Mouse (Mus musculus) embryonic facial prominence, embryonic 13.5 days (tissue): ENCODE data around the gene Wasl. TPM values are rescaled to one million over a fixed set of nuclear protein-coding genes. Genes with fewer than 3 reads are reported as not detected.
A peak's percentile ranks its signal among the peaks of the same experiment; 100 is the strongest.

Experiments
- ATAC-seq: fragments of 200-750 bp; cut with Nextera tagmentation; 2 replicates; pipeline ENCODE4 v1.8.0; 2017; ENCODE audit warnings: low read depth; ENCODE audit not compliant: insufficient number of reproducible peaks, insufficient read depth, low FRiP score, low TSS enrichment
- H3K27ac ChIP-seq: fragments of 300-500 bp; sonication (generic); 2 replicates; pipeline ENCODE4 v1.5.1; 2015; ENCODE audit warnings: moderate library complexity, mild to moderate bottlenecking, inconsistent platforms
- H3K27me3 ChIP-seq: fragments of 300-500 bp; sonication (generic); 2 replicates; pipeline ENCODE4 v1.6.1; 2015; ENCODE audit warnings: mild to moderate bottlenecking, inconsistent platforms
- H3K36me3 ChIP-seq: fragments of 300-500 bp; sonication (generic); 2 replicates; pipeline ENCODE4 v1.6.1; 2015; ENCODE audit warnings: mild to moderate bottlenecking, inconsistent platforms
- H3K4me1 ChIP-seq: fragments of 300-500 bp; sonication (generic); 2 replicates; pipeline ENCODE4 v1.6.1; 2015; ENCODE audit warnings: inconsistent platforms
- H3K4me2 ChIP-seq: fragments of 300-500 bp; sonication (generic); 2 replicates; pipeline ENCODE4 v1.6.1; 2015; ENCODE audit warnings: moderate library complexity, mild to moderate bottlenecking, inconsistent platforms
- H3K4me3 ChIP-seq: fragments of 300-500 bp; sonication (generic); 2 replicates; pipeline ENCODE4 v1.5.1; 2015; ENCODE audit warnings: mild to moderate bottlenecking, inconsistent platforms
- H3K9ac ChIP-seq: fragments of 300-500 bp; sonication (generic); 2 replicates; pipeline ENCODE4 v1.6.1; 2015; ENCODE audit warnings: mild to moderate bottlenecking, inconsistent platforms
- H3K9me3 ChIP-seq: fragments of 300-500 bp; sonication (generic); 2 replicates; pipeline ENCODE4 v1.6.1; 2016; ENCODE audit warnings: inconsistent platforms
- WGBS: fragments of 180-500 bp; shearing (Covaris S2); methylation state at CpG from one replicate; pipeline ENCODE4 v1.1.7; 2015; ENCODE audit warnings: mixed read lengths; 5-methylcytosine and 5-hydroxymethylcytosine counted together
- polyA plus RNA-seq: library from polyadenylated mRNA; unstranded; fragments of >200 nt; fragmentation: Nextera tagmentation; extraction: Ambion mirVana; gene quantifications from 2 replicates; pipeline ENCODE4 v1.2.1, GENCODE M21; 2015

Wasl gene
- polyA plus RNA-seq, 1 experiment from 2014 or later = 79.8 TPM

DNA sequence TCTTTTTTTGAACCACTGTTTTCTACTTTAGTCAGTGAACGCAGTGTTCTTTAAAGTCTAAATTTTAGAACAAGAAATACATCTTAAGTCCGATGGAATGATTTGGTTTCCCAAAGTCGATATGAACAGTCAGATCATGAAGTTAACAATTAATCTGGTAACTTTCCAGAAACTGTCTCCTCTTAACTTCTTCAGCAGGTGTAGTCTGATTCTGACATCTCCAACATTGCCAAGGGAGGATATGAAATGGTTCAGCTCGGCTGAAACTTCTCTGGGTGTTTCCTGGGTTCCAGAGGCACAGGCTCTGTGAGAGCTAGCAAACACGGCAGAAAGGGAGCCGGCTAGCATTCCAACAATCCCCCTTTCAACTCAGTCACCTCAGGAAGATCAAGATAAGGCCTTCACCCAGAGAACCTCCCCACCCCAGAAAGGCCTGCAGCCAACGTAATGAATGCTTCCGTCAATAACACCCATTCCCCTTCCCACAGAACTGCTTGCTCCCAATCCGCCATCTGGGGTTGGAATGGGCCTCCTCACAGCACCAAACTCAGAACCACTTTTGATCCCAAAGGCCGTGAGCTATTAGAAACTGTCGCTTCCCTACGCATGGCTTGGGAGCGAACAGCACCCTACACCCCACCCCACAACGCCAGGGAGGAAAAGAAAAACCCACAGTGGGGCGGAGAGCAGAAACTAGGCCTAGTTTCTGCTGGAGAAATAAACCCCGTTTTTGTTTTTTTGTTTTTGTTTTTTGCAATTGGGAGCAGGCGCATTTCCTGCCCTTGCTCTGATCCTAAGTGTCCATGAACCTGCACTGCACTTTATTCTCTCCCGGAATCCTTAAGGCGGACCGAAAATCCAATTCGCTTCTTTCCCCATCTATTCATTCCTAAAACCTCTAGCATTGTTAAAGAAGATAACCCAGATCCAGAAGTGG is 1.3 kb downstream of the Wasl start:
- peak overlapping the region; percentile 96 for H3K9ac ChIP-seq
- peak overlapping the region; percentile 80 for H3K4me2 ChIP-seq
- no peaks in the 10 kb centered on the region for H3K36me3 ChIP-seq
- 9% methylated on average over 21 of the region's 21 CpGs for WGBS
- no peaks in the 10 kb centered on the region for H3K9me3 ChIP-seq
- peak overlapping the region; percentile 87 for H3K4me3 ChIP-seq
- peaks cover 15% of the 10 kb centered on the region for H3K4me1 ChIP-seq
- ATAC-seq = no peak
- H3K27me3 ChIP-seq = no peaks in the 10 kb centered on the region
- peak overlapping the region; percentile 98 for H3K27ac ChIP-seq

DNA sequence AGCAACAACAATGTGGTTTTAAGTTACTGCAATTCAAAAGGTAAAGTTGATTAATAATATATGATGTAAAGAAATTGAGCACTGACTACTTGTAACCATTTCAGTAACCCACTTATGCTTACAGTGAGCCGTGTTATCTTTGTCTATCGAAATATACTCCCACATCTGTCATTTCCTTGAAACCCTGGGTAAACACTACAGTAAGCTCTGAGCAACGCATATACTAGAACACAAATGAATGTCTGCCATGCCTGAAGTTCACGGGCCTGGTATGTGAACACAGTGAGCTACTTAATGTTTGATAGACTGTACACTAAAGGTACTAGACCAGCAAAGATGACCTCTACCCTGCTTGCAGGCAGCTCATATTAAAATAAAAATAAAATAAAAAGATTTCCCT is 2.3 kb downstream of the Wasl start:
- no peak for ATAC-seq
- peak overlapping the region; percentile 80 for H3K4me2 ChIP-seq
- H3K36me3 ChIP-seq = no peaks in the 10 kb centered on the region
- H3K27ac ChIP-seq = no peak overlapping the region
- H3K27me3 ChIP-seq = no peaks in the 10 kb centered on the region
- H3K9ac ChIP-seq = no peak overlapping the region
- no peaks in the 10 kb centered on the region for H3K9me3 ChIP-seq
- peaks cover 15% of the 10 kb centered on the region for H3K4me1 ChIP-seq
- 64% methylated on average over 4 of the region's 4 CpGs for WGBS
- no peak overlapping the region for H3K4me3 ChIP-seq

DNA sequence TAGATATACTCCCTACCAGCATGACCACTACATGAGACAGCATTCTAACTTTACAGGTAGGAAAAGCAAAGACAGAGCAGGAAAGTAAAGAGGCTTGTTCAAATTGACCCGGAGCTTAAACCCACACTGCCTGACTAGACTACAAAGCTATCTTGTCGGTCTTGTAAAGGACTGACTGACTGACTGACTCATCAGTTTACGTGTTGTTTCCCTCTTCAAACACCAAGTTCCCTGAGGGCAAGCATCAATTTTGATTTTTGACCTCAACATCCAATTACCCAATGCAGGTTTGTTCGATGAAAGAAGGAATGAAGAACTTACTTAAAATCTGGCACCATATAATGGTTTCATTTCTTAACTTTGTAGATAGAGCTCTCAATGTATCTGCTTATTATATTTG is 2.9 kb downstream of the Wasl start:
- no peak for ATAC-seq
- Histone ChIP-seq H3K4me2 (no peak overlapping the region), H3K4me3 (no peak overlapping the region), H3K27me3 (no peaks in the 10 kb centered on the region), H3K4me1 (peaks cover 15% of the 10 kb centered on the region), H3K9me3 (no peaks in the 10 kb centered on the region), H3K36me3 (no peaks in the 10 kb centered on the region), H3K9ac (no peak overlapping the region), H3K27ac (no peak overlapping the region)
- 80% methylated on average over 4 of the region's 4 CpGs for WGBS

DNA sequence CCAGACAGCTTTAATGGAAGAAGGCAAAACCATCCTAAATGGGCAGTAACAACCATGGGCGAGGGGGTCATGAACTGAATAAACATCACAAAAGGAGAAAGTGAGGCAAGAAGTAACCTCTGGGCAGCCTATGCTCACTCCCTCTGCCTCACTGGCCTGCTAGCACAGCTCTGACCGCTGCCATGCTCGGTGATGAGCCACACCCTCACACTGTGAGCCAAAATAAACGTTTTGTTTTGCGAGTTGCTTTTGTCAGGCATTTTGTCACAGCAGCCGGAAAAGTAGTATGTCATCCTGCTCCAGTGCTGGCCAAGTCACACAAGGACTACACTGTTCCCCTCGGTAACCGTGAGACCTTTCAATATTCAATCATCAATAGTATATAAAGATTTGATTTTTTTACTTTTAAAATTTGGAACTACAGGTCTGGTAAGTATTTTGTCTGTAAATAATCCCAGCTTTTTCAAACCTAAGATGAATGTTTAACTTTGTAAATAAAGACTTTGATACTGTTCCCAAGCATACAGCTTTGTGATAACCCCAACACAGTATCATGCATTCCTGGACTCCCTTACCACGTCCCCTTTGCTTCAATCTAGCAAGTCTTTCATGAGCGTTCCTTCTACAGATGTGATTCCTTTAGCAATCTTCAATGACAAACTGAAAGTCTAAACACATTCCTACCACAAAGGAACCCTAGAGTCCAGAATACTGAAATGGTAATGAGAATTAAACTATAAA is 7.0 kb downstream of the Wasl start:
- WGBS = 77% methylated on average over 10 of the region's 10 CpGs
- no peak for ATAC-seq
- Histone ChIP-seq H3K27ac (no peak overlapping the region), H3K9me3 (no peaks in the 10 kb centered on the region), H3K4me1 (peaks cover 10% of the 10 kb centered on the region), H3K9ac (no peak overlapping the region), H3K4me3 (no peak overlapping the region), H3K4me2 (no peak overlapping the region), H3K36me3 (peaks cover 4% of the 10 kb centered on the region; the same call in 1 of the 2 replicates), H3K27me3 (no peaks in the 10 kb centered on the region)

DNA sequence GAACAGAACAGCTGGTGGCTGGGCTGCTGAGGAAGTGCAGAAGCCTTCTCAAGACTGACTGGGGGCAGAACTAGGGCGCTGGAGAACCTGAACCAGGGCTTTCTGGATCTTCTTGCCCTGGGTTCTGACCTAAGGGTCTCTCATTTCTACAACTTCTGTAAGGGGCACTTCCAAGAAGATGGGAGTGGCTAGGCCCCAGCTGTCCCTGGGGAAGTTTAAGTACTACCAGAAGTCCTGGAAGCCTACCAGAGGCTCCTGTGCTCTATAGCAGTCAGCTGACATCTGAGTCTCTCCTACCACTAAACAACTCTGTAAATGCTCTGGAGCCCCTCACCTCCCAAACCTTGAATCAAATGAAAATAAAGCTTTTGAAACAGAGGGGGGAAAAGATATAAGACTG is 8.7 kb downstream of the Wasl start:
- Histone ChIP-seq H3K9me3 (no peaks in the 10 kb centered on the region), H3K36me3 (peaks cover 4% of the 10 kb centered on the region; the same call in 1 of the 2 replicates), H3K4me1 (peaks cover 2% of the 10 kb centered on the region; the same call in 1 of the 2 replicates), H3K27ac (no peak overlapping the region), H3K4me2 (no peak overlapping the region), H3K27me3 (no peaks in the 10 kb centered on the region), H3K9ac (no peak overlapping the region), H3K4me3 (no peak overlapping the region)
- no peak for ATAC-seq
- WGBS = 57% methylated on average over 1 of the region's 1 CpGs

DNA sequence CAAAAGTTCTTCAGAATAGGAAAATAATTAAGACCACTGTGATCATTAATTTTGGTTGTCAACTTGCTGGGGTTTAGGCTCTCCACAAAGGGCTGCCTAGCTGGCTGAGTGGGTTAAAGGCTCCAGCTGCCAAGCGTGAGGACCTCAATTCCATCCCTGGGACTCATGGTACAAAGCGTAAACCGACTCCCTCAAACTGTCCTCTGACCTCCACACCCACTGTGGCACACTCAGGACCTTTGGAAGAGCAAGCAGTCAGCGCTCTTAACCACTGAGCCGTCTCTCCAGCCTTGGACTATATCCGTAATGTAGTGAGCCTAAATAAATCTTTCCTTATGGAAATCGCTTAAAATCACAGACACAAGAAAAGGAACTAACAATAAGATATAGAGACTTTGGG is 13.3 kb downstream of the Wasl start:
- Histone ChIP-seq H3K36me3 (peaks cover 4% of the 10 kb centered on the region; the same call in 1 of the 2 replicates), H3K27me3 (no peaks in the 10 kb centered on the region), H3K9me3 (no peaks in the 10 kb centered on the region), H3K27ac (no peak overlapping the region), H3K4me1 (peaks cover 3% of the 10 kb centered on the region; the same call in 1 of the 2 replicates), H3K4me3 (no peak overlapping the region), H3K9ac (no peak overlapping the region), H3K4me2 (no peak overlapping the region)
- no peak for ATAC-seq
- WGBS = 75% methylated on average over 7 of the region's 7 CpGs

DNA sequence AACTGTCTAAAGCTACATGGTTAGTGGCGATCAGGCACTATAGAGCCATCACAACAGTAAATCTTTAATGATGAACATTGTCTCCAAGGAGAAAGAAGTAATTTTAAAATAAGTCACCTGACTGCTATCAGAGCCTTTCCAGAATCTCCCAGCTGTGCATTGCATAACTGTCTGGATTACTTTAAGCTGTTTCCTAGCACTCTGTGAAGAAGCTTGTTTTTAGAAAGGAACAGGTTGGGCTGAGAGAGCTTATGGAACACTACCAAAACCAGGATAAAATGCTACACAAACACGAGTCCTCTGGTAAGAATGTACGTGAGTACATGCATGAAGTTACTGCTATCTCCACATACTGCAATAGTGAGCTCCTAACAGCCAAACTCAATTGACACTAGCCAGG is 14.1 kb downstream of the Wasl start:
- no peak for ATAC-seq
- Histone ChIP-seq H3K9me3 (no peaks in the 10 kb centered on the region), H3K9ac (no peak overlapping the region), H3K36me3 (peaks cover 4% of the 10 kb centered on the region; the same call in 1 of the 2 replicates), H3K27me3 (no peaks in the 10 kb centered on the region), H3K4me1 (0 out of 2 replicates have a peak, but pooled peaks cover 3% of the 10 kb centered on the region), H3K4me2 (no peak overlapping the region), H3K27ac (no peak overlapping the region), H3K4me3 (no peak overlapping the region)
- WGBS = 90% methylated on average over 3 of the region's 3 CpGs

DNA sequence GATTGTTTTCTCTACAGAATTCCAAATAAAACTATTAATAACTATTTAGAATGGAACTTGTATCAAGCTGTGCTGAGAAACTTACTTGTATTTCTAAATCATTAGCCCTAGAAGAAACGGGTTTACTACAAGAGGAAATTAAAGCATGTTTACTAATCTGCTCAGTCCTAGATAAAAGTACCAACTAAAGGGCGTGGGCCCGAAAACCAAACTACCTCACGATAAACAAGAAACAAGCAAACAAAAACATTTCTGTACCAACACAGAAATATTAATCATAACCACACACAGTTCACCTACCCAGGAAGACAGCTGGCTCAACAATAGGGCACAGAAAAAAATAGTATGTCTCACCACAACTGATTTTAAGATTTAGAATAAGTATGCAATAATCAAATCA is 16.4 kb downstream of the Wasl start:
- Histone ChIP-seq H3K36me3 (peaks cover 11% of the 10 kb centered on the region; the same call in 1 of the 2 replicates), H3K9me3 (no peaks in the 10 kb centered on the region), H3K4me3 (no peak overlapping the region), H3K4me2 (no peak overlapping the region), H3K9ac (no peak overlapping the region), H3K27me3 (no peaks in the 10 kb centered on the region), H3K4me1 (0 out of 2 replicates have a peak, but pooled peaks cover 3% of the 10 kb centered on the region), H3K27ac (no peak overlapping the region)
- 85% methylated on average over 4 of the region's 4 CpGs for WGBS
- no peak for ATAC-seq

DNA sequence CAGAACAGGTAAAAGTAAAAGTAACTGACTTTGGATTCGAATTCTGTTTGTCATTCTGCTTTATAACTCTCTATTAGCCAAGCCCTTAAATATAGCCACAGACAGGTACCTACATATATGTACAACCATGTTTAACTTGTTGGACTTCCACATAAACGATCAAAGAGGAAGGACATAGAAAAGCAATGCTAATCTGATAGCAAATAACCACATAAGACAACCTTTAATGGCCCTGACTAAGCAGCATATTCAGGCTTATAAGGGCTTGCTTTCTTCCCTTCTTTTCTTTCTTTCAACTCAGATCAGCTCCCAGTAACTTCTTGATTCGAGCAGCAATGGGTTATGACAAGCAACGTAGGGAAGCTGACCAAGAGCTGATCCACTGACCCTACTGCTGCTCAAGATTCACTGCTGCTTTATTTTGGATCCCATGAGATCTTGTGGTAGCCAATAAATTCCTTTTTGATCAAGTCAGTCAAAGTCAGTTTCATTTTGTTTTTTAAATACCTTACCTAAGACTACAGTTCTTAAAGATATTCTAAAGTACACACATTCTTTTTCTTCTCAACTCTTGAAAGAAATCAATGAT is 17.6 kb downstream of the Wasl start:
- 86% methylated on average over 4 of the region's 4 CpGs for WGBS
- Histone ChIP-seq H3K36me3 (peaks cover 7% of the 10 kb centered on the region; the same call in 1 of the 2 replicates), H3K9me3 (no peaks in the 10 kb centered on the region), H3K9ac (no peak overlapping the region), H3K4me3 (no peak overlapping the region), H3K27me3 (no peaks in the 10 kb centered on the region), H3K4me1 (0 out of 2 replicates have a peak, but pooled peaks cover 3% of the 10 kb centered on the region), H3K4me2 (no peak overlapping the region), H3K27ac (no peak overlapping the region)
- no peak for ATAC-seq

DNA sequence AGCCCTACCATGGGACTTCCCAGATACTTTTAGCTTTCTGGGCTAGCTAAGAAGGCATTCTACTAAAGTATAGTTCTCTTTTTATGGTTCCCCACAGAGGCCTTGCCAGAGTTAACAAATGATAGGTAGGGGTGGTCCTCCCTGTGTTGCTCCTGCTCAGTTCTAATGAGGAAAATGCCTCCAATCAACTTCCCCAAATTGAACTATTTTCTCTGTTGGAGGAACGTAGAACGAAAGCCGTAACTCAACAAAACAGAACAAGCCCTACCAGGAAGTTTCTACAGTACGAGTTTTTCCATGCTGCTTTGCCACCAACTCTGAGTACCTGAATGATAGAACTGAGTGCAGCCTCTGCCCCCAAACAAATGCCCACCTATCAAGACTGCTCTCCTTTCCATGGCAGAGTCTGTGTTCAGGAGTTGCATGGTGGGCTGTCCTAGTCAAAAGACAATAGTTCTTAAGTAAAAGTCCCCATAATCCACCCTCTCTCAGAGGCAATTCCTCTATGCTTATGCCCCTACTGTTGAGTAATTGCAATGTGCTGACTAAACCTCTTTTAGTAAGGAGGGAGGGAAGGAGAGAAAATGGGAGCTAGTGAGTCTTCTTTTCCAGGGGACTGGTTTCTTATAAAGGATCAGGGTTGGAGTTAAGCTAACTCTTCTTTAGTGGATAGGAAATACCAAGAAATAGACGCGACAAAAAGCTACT is 19.3 kb downstream of the Wasl start:
- Histone ChIP-seq H3K27me3 (no peaks in the 10 kb centered on the region), H3K9me3 (no peaks in the 10 kb centered on the region), H3K4me3 (no peak overlapping the region), H3K4me1 (no peaks in the 10 kb centered on the region), H3K4me2 (no peak overlapping the region), H3K9ac (no peak overlapping the region), H3K27ac (no peak overlapping the region), H3K36me3 (peaks cover 7% of the 10 kb centered on the region; the same call in 1 of the 2 replicates)
- ATAC-seq = no peak
- 92% methylated on average over 6 of the region's 6 CpGs for WGBS

DNA sequence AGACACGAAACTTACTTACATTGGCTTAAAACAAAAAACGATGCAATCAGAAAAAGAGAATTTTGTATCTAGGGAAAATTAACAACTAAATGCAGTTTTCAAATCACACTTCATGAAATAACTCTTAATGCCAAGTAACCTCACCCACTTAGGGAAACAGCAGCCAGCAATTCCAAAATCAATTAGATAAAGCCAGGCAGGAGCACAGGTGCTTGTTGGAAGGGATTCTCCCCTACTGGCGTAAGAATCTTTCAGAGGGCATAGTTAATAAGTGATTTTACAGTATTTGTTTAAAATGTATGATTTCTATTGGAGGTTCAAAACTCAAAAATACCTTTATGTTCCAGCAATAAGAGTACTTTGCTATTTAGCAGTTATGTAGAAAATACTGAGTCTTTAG is 21.8 kb downstream of the Wasl start:
- WGBS = 90% methylated on average over 3 of the region's 3 CpGs
- H3K36me3 ChIP-seq = peaks cover 7% of the 10 kb centered on the region; the same call in 1 of the 2 replicates
- no peaks in the 10 kb centered on the region for H3K27me3 ChIP-seq
- no peak overlapping the region for H3K4me2 ChIP-seq
- no peak for ATAC-seq
- H3K9ac ChIP-seq = no peak overlapping the region
- H3K4me3 ChIP-seq = no peak overlapping the region
- no peak overlapping the region for H3K27ac ChIP-seq
- H3K4me1 ChIP-seq = no peaks in the 10 kb centered on the region
- H3K9me3 ChIP-seq = no peaks in the 10 kb centered on the region
